In the genomic region with DNA sequence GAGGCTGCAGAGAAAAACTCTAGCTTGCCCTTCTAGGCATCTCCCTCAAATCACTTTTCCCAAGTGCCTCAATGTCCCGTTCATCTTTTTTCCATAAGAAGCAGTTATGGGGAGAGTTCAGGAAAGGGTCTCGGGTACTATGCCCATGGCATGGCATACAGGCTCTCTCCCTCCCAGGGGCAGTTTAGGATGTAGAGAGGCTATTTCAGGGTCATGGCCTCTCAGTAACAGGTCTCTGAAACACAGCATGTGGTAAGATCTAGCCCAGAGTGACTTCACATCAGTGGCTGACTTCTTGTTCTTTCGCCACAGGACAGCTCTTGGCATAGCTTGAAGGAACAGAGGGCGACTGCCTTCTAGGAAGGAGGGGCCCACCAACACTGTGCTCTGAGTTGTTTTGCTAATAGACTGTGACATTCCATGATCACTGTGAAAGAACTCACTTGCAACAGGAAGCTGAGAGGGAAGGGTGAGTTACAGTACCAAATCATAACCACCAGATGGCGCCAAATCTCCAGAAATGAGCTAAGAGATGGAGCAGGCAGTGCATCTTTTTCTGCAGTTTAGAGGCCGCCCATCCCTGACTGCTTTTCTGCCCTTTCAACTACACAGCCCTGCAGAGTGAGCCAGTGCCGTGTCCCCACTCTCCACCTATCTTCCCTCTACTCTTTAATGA, we compare ENCODE assay signal across 7 mouse cellular contexts.
DNase-seq lines count a peak whose midpoint lies in the region; ATAC-seq and TF ChIP-seq lines count a peak whose summit lies in the region.

No protein-coding gene starts in this region.

- no peak overlapping the region for H3K9ac ChIP-seq in hindbrain, postnatal 0 days (replicated peaks; ENCODE audit: low read length)

- TF ChIP-seq CTCF in hindbrain, postnatal 0 days (IDR thresholded peaks at IDR 0.05; ENCODE audit: low read depth): peak; percentile 95

- H3K4me1 ChIP-seq in hindbrain, postnatal 0 days (ENCODE audit: insufficient read depth, low read length): no peaks in the 10 kb centered on the region

- H3K4me2 ChIP-seq in hindbrain, postnatal 0 days (ENCODE audit: low read depth, low read length): no peak overlapping the region

- ATAC-seq in hindbrain, postnatal 0 days: peak; percentile 89
- ATAC-seq in megakaryocyte-erythroid progenitor cell, adult 5-6 weeks (replicated peaks; ENCODE audit: low FRiP score, low TSS enrichment, poor library complexity, severe bottlenecking): peak; percentile 74

- DNase-seq in adrenal gland, adult 18-20 months (ENCODE audit: low spot score in 2 of 2): peak; percentile 62 to 77
- DNase-seq in cerebellum, postnatal 25 days: peak; percentile 83 to 87
- DNase-seq in frontal cortex, postnatal 25 days (ENCODE audit: low spot score in 2 of 2): peak; percentile 47 to 76
- DNase-seq in hindbrain, postnatal 0 days (ENCODE audit: low spot score): peak; percentile 89
- peak; percentile 79 to 81 for DNase-seq in left cerebral cortex, adult 18-20 months (ENCODE audit: low spot score in 2 of 2)
- peak; percentile 52 for DNase-seq in skeletal muscle tissue, adult 2 months (ENCODE audit: low read depth, low spot score)

- H3K27ac ChIP-seq in hindbrain, postnatal 0 days: no peak overlapping the region

- H3K9me3 ChIP-seq in hindbrain, postnatal 0 days (ENCODE audit: low read length): no peaks in the 10 kb centered on the region

- no peaks in the 10 kb centered on the region for H3K27me3 ChIP-seq in hindbrain, postnatal 0 days (ENCODE audit: insufficient read depth, low read length)

- 10% methylated on average over 7 of the region's 7 CpGs for WGBS in hindbrain, postnatal 0 days

- no peaks in the 10 kb centered on the region for H3K36me3 ChIP-seq in hindbrain, postnatal 0 days (ENCODE audit: insufficient read depth, low read length)

- no peak overlapping the region for H3K4me3 ChIP-seq in hindbrain, postnatal 0 days (ENCODE audit: low read length)
